12 mouse cellular contexts compared by ENCODE assay signal in genomic region chr1:153071563-153071962, GRCm38 (mm10).
DNase-seq lines count a peak whose midpoint lies in the region; ATAC-seq and TF ChIP-seq lines count a peak whose summit lies in the region.
"Had no signal": no experiment of that assay in that cellular context is flagged by ENCODE, and none has a peak within 500 bp of the region (broad histone marks: within the 10 kb centered on the region; RNA-seq: fewer than 3 reads in every experiment).

No protein-coding gene starts in this region.

- no peak overlapping the region for H3K4me2 ChIP-seq in forebrain, embryonic 12.5 days
- no peak overlapping the region for H3K4me2 ChIP-seq in forebrain, postnatal 0 days (ENCODE audit: low read depth)
- peak overlapping the region; percentile 55 for H3K4me2 ChIP-seq in heart, embryonic 15.5 days
- peak overlapping the region; percentile 41 for H3K4me2 ChIP-seq in lung, embryonic 14.5 days
- H3K4me2 ChIP-seq: midbrain, embryonic 13.5 days had no signal

- no peak for DNase-seq in forebrain, postnatal 0 days
- DNase-seq in ES-E14 (ENCODE audit: low read depth, low spot score), result no peak
- DNase-seq in lung, embryonic 14.5 days, result peak; percentile 84
- no peak for DNase-seq in right cerebral cortex, adult 2 months (ENCODE audit: low spot score in 2 of 2)
- DNase-seq in layer of hippocampus, postnatal 14 days (ENCODE audit: low spot score in 2 of 2), result no peak
- DNase-seq: adrenal gland, postnatal 10 days; gastrocnemius, postnatal 14 days; layer of hippocampus, postnatal 36 days had no signal

- H3K9ac ChIP-seq in forebrain, embryonic 12.5 days, result no peak overlapping the region
- H3K9ac ChIP-seq in forebrain, postnatal 0 days, result no peak overlapping the region
- peak overlapping the region; percentile 21; the same call in 1 of the 2 replicates for H3K9ac ChIP-seq in ES-E14 (ENCODE audit: insufficient read depth, low read depth, low read length, poor library complexity, severe bottlenecking)
- no peak overlapping the region for H3K9ac ChIP-seq in heart, embryonic 15.5 days
- no peak overlapping the region for H3K9ac ChIP-seq in lung, embryonic 14.5 days
- H3K9ac ChIP-seq: midbrain, embryonic 13.5 days had no signal

- no peak overlapping the region for H3K27ac ChIP-seq in forebrain, embryonic 12.5 days
- H3K27ac ChIP-seq in forebrain, postnatal 0 days (ENCODE audit: low read depth, low read length), result no peak overlapping the region
- H3K27ac ChIP-seq in ES-E14 (ENCODE audit: insufficient read depth, low read depth, low read length, poor library complexity, severe bottlenecking), result no peak overlapping the region
- H3K27ac ChIP-seq in heart, embryonic 15.5 days, result no peak overlapping the region
- 0 out of 2 replicates have a peak overlapping the region, but pooled peaks have one; percentile 28 for H3K27ac ChIP-seq in lung, embryonic 14.5 days (ENCODE audit: low read depth)
- H3K27ac ChIP-seq: midbrain, embryonic 13.5 days had no signal

- H3K4me1 ChIP-seq in forebrain, embryonic 12.5 days, result peaks cover 34% of the 10 kb centered on the region
- 0 out of 2 replicates have a peak, but pooled peaks cover 3% of the 10 kb centered on the region for H3K4me1 ChIP-seq in forebrain, postnatal 0 days (ENCODE audit: insufficient read depth)
- H3K4me1 ChIP-seq in ES-E14 (ENCODE audit: control insufficient read depth in 2 of 2, insufficient read depth in 2 of 2, low read length in 2 of 2, poor library complexity in 1 of 2), result peaks cover 0 to 5% of the 10 kb centered on the region in 2 experiments; a peak in 1 of 4 replicates
- peaks cover 7% of the 10 kb centered on the region for H3K4me1 ChIP-seq in heart, embryonic 15.5 days (replicated peaks)
- peaks cover 17% of the 10 kb centered on the region for H3K4me1 ChIP-seq in lung, embryonic 14.5 days (ENCODE audit: insufficient read depth)

- in situ Hi-C loops in ES-E14 (cut with MboI; ENCODE audit: low sequenced_read_pairs in 2 of 2, unreplicated experiment in 2 of 2), result no loop called here

- ATAC-seq in forebrain, embryonic 12.5 days (ENCODE audit: low FRiP score), result peak; percentile 45; the same call in 1 of the 2 replicates
- no peak for ATAC-seq in forebrain, postnatal 0 days
- ATAC-seq in heart, embryonic 15.5 days (replicated peaks; ENCODE audit: insufficient number of reproducible peaks, insufficient read depth, low FRiP score, low read depth), result peak; percentile 31; the same call in 1 of the 2 replicates
- ATAC-seq in lung, embryonic 14.5 days (ENCODE audit: insufficient read depth), result peak; percentile 42
- ATAC-seq in megakaryocyte progenitor cell, adult 5-6 weeks (replicated peaks; ENCODE audit: poor library complexity), result no peak
- ATAC-seq: midbrain, embryonic 13.5 days had no signal

- no peak overlapping the region for H3K4me3 ChIP-seq in forebrain, embryonic 12.5 days (replicated peaks)
- no peak overlapping the region for H3K4me3 ChIP-seq in forebrain, postnatal 0 days (ENCODE audit: low read depth, low read length)
- H3K4me3 ChIP-seq in ES-E14 (ENCODE audit: insufficient read depth in 1 of 2, low read depth in 1 of 2, low read length in 2 of 2, poor library complexity in 1 of 2, severe bottlenecking in 1 of 2), result peak overlapping the region in 1 of 2 experiments; percentile 23; a peak in 2 of 4 replicates
- H3K4me3 ChIP-seq in heart, embryonic 15.5 days, result peak overlapping the region; percentile 32
- peak overlapping the region; percentile 10; the same call in 1 of the 2 replicates for H3K4me3 ChIP-seq in lung, embryonic 14.5 days (ENCODE audit: low read depth, low read length)
- H3K4me3 ChIP-seq: midbrain, embryonic 13.5 days had no signal

- H3K27me3 ChIP-seq in forebrain, embryonic 12.5 days, result peaks cover 61% of the 10 kb centered on the region
- no peaks in the 10 kb centered on the region for H3K27me3 ChIP-seq in forebrain, postnatal 0 days (ENCODE audit: insufficient read depth, low read length)
- H3K27me3 ChIP-seq in heart, embryonic 15.5 days, result peaks cover 32% of the 10 kb centered on the region
- peaks cover 8% of the 10 kb centered on the region; the same call in 1 of the 2 replicates for H3K27me3 ChIP-seq in lung, embryonic 14.5 days (ENCODE audit: insufficient read depth, low read length)

- H3K9me3 ChIP-seq in forebrain, embryonic 12.5 days, result no peaks in the 10 kb centered on the region
- H3K9me3 ChIP-seq in forebrain, postnatal 0 days (ENCODE audit: low read length), result no peaks in the 10 kb centered on the region
- H3K9me3 ChIP-seq in ES-E14 (ENCODE audit: control insufficient read depth, insufficient read depth, low read depth, low read length), result no peaks in the 10 kb centered on the region
- H3K9me3 ChIP-seq in heart, embryonic 15.5 days (replicated peaks), result no peaks in the 10 kb centered on the region
- H3K9me3 ChIP-seq in lung, embryonic 14.5 days (ENCODE audit: low read depth, low read length), result no peaks in the 10 kb centered on the region

- 47% methylated on average over 16 of the region's 16 CpGs for WGBS in forebrain, embryonic 12.5 days
- WGBS in forebrain, postnatal 0 days, result 59% methylated on average over 16 of the region's 16 CpGs
- WGBS in heart, embryonic 15.5 days, result 35% methylated on average over 16 of the region's 16 CpGs
- 23% methylated on average over 16 of the region's 16 CpGs for WGBS in lung, embryonic 14.5 days

- H3K36me3 ChIP-seq in forebrain, embryonic 12.5 days (replicated peaks), result no peaks in the 10 kb centered on the region
- H3K36me3 ChIP-seq in forebrain, postnatal 0 days (ENCODE audit: insufficient read depth), result 0 out of 2 replicates have a peak, but pooled peaks cover 4% of the 10 kb centered on the region
- H3K36me3 ChIP-seq in ES-E14 (ENCODE audit: control insufficient read depth, insufficient read depth, low read length, poor library complexity, severe bottlenecking), result no peaks in the 10 kb centered on the region
- H3K36me3 ChIP-seq in heart, embryonic 15.5 days, result no peaks in the 10 kb centered on the region
- H3K36me3 ChIP-seq in lung, embryonic 14.5 days (ENCODE audit: insufficient read depth), result no peaks in the 10 kb centered on the region
- H3K36me3 ChIP-seq: midbrain, embryonic 13.5 days had no signal

- TF ChIP-seq CTCF in forebrain, postnatal 0 days (IDR thresholded peaks at IDR 0.05; ENCODE audit: low read depth), result no peak
- no peak for TF ChIP-seq CTCF in lung, embryonic 14.5 days (IDR thresholded peaks at IDR 0.05; ENCODE audit: low read depth)

TF ChIP-seq in ES-E14, 5 proteins besides CTCF, POLR2A, EP300 and RAD21:
- TF ChIP-seq ZC3H11A (IDR thresholded peaks at IDR 0.05; ENCODE audit: borderline replicate concordance, low read depth, low read length) (no peak), MAFK (IDR thresholded peaks at IDR 0.05; ENCODE audit: insufficient read depth, low read depth, low read length) (no peak), ZNF384 (IDR thresholded peaks at IDR 0.05; ENCODE audit: low read depth, low read length) (no peak), HCFC1 (IDR thresholded peaks at IDR 0.05; ENCODE audit: borderline replicate concordance, insufficient read depth, low read length) (no peak), CHD2 (IDR thresholded peaks at IDR 0.05; ENCODE audit: low read depth, low read length) (no peak)
TF ChIP-seq in ES-E14: peak in this region for 0.

Comparison
In these comparisons a context has a peak if more than half of its experiments do, and no peak if none do; other contexts are left out.
1. ATAC-seq: peak in forebrain, embryonic 12.5 days (single experiment), heart, embryonic 15.5 days (single experiment) and lung, embryonic 14.5 days (single experiment); none in forebrain, postnatal 0 days (single experiment) and megakaryocyte progenitor cell, adult 5-6 weeks (single experiment).
2. H3K4me2 ChIP-seq: peak in heart, embryonic 15.5 days (single experiment) and lung, embryonic 14.5 days (single experiment); none in forebrain, embryonic 12.5 days (single experiment) and forebrain, postnatal 0 days (single experiment).
3. H3K4me3 ChIP-seq: peak in heart, embryonic 15.5 days (single experiment) and lung, embryonic 14.5 days (single experiment); none in forebrain, embryonic 12.5 days (single experiment) and forebrain, postnatal 0 days (single experiment).